Mouse (Mus musculus) inflammation-experienced regulatory T-cells, adult 6 months (primary cell): ENCODE measurements around the gene Gucy2f. TPM values are rescaled to one million over a fixed set of nuclear protein-coding genes. Genes with fewer than 3 reads are reported as not detected.
"Not testable (repeated sequence)": the region's sequence is repeated elsewhere in the genome, so short reads cannot be mapped to it uniquely, and the experiment has no call there.

Source experiments
- ATAC-seq: one replicate; pipeline ENCODE4 v1.8.0; 2017
- polyA plus RNA-seq, 3 experiments: library from polyadenylated mRNA; unstranded; fragments of 100-300 nt; shearing (Covaris generic); gene quantifications; one replicate each; pipeline ENCODE4 v1.2.1; 2017

Gucy2f gene
- polyA plus RNA-seq: under 1 TPM in 1 of 3 experiments, not detected in 2; 0.05 TPM

- no peak for ATAC-seq
Measured at GRCm38 (mm10) chrX:142196831-142197230, at the start of gene Gucy2f. TSS of gene Gucy2f (minus strand) at chrX:142196931.

- ATAC-seq: no peak
Measured at GRCm38 (mm10) chrX:142245682-142246327, 49.1 kb upstream of the Gucy2f start.

GRCm38 (mm10) chrX:142237101-142237500 is 40.4 kb upstream of the Gucy2f start:
- peak; percentile 41 for ATAC-seq

- not testable (repeated sequence) for ATAC-seq
Measured at GRCm38 (mm10) chrX:142236146-142236545, 39.4 kb upstream of the Gucy2f start.

GRCm38 (mm10) chrX:142228769-142229158 is 32.0 kb upstream of the Gucy2f start:
- no peak for ATAC-seq

- peak; percentile 83 for ATAC-seq
Measured at GRCm38 (mm10) chrX:142228055-142228768, 31.5 kb upstream of the Gucy2f start.

GRCm38 (mm10) chrX:142227398-142228054 is 30.8 kb upstream of the Gucy2f start:
- peak; percentile 53 for ATAC-seq

GRCm38 (mm10) chrX:142226542-142226941 is 29.8 kb upstream of the Gucy2f start, which contains the start of gene Nxt2:
TSS of gene Nxt2 (plus strand) at chrX:142226770.
- no peak for ATAC-seq

- peak; percentile 80 for ATAC-seq
Measured at GRCm38 (mm10) chrX:142200295-142200694, 3.6 kb upstream of the Gucy2f start.

GRCm38 (mm10) chrX:142195551-142195950 is 1.2 kb downstream of the Gucy2f start:
- ATAC-seq: no peak

- no peak for ATAC-seq
Measured at GRCm38 (mm10) chrX:142194420-142194819, 2.3 kb downstream of the Gucy2f start.

- no peak for ATAC-seq
Measured at GRCm38 (mm10) chrX:142190355-142190754, 6.4 kb downstream of the Gucy2f start.

- no peak for ATAC-seq
Measured at GRCm38 (mm10) chrX:142189023-142189703, 7.6 kb downstream of the Gucy2f start.

GRCm38 (mm10) chrX:142182026-142182425 is 14.7 kb downstream of the Gucy2f start:
- no peak for ATAC-seq

- ATAC-seq: no peak
Measured at GRCm38 (mm10) chrX:142176981-142177380, 19.8 kb downstream of the Gucy2f start.

- no peak for ATAC-seq
Measured at GRCm38 (mm10) chrX:142115779-142116178, 81.0 kb downstream of the Gucy2f start.

- no peak for ATAC-seq
Measured at GRCm38 (mm10) chrX:142111236-142111635, 85.5 kb downstream of the Gucy2f start.

- no peak for ATAC-seq
Measured at GRCm38 (mm10) chrX:142096904-142097303, 99.8 kb downstream of the Gucy2f start.

- ATAC-seq: no peak
Measured at GRCm38 (mm10) chrX:142095579-142095978, 101.2 kb downstream of the Gucy2f start.

- no peak for ATAC-seq
Measured at GRCm38 (mm10) chrX:142062585-142062984, 134.1 kb downstream of the Gucy2f start.
